Mouse (Mus musculus) cerebellum, adult 2 months (tissue): ENCODE data around the gene Prim2.

Source experiments
- CTCF ChIP-seq: fragments of 200-500 bp; IDR thresholded peaks from 2 replicates; pipeline ENCODE4 v1.5.1; 2011; ENCODE audit warnings: low read depth, mild to moderate bottlenecking, control low read depth, low read length, moderate library complexity, borderline replicate concordance; ENCODE audit not compliant: insufficient read depth
- POLR2A ChIP-seq: fragments of 200-500 bp; IDR thresholded peaks from 2 replicates; pipeline ENCODE4 v1.6.1; 2011; ENCODE audit warnings: low read length, control low read depth, borderline replicate concordance; ENCODE audit not compliant: insufficient read depth

GRCm38 (mm10) chr1:33436167-33436566 lies 233.4 kb downstream of the Prim2 start:
- no peak for TF ChIP-seq CTCF
- no peak for TF ChIP-seq POLR2A
